Mouse (Mus musculus) left cerebral cortex, adult 9 months (tissue): ENCODE measurements around the gene Rabl6.

Experiments
- DNase-seq, 2 experiments: peaks; one replicate each; pipeline ENCODE4 v3.0.0; 2022; ENCODE audit warnings: low spot score in 2 of 2

Rabl6 gene

DNA sequence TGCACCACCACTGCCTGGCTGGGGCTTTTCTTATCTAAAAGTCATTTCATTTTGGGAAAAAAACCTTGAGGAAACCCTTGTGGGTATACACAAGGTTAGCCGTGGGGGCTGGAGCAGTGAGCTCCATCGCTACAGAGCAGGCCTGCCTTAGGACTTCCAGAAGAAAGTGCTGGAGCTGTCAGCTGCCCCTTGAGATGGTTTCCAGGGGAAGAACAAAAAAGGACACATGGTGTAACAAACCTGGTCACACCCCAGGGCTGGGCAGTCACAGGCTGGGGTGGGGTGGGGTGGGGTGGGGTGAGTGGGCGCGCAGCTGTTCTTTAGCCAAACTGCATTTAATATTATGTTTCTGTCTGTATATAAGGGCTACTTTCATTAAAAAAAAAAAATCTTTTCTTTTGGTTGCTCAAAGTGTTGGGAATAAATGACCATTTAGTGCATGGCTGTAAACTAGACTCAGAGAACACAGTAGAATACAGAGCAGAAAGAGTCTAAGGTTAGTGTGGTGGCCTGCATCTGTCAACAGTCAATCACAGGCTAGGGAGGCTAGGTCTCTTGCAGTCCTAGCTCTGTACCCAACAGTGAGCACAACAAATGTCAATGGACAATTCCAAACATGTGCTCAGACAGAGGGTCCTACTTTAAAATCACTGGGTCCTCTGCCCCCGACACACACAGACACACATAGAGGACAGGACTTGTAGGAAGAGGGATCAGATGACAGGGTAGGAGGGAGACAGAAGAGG lies 11.4 kb downstream of the Rabl6 start:
- DNase-seq, result no peak

- peak in 1 of 2 experiments; percentile 62 for DNase-seq
Observed at GRCm38 (mm10) chr2:25591863-25592262, 16.5 kb downstream of the Rabl6 start.

- no peak for DNase-seq
Observed at GRCm38 (mm10) chr2:25588227-25588907, 20.0 kb downstream of the Rabl6 start.

GRCm38 (mm10) chr2:25587290-25587689 lies 21.0 kb downstream of the Rabl6 start:
- no peak for DNase-seq

GRCm38 (mm10) chr2:25585601-25586000 lies 22.7 kb downstream of the Rabl6 start:
- DNase-seq, result no peak

GRCm38 (mm10) chr2:25584856-25585255 lies 23.5 kb downstream of the Rabl6 start:
- no peak for DNase-seq

- no peak for DNase-seq
Observed at GRCm38 (mm10) chr2:25584152-25584551, 24.2 kb downstream of the Rabl6 start.

GRCm38 (mm10) chr2:25583571-25583970 lies 24.8 kb downstream of the Rabl6 start:
- DNase-seq, result no peak

- no peak for DNase-seq
Observed at GRCm38 (mm10) chr2:25583120-25583481, 25.2 kb downstream of the Rabl6 start.

DNA sequence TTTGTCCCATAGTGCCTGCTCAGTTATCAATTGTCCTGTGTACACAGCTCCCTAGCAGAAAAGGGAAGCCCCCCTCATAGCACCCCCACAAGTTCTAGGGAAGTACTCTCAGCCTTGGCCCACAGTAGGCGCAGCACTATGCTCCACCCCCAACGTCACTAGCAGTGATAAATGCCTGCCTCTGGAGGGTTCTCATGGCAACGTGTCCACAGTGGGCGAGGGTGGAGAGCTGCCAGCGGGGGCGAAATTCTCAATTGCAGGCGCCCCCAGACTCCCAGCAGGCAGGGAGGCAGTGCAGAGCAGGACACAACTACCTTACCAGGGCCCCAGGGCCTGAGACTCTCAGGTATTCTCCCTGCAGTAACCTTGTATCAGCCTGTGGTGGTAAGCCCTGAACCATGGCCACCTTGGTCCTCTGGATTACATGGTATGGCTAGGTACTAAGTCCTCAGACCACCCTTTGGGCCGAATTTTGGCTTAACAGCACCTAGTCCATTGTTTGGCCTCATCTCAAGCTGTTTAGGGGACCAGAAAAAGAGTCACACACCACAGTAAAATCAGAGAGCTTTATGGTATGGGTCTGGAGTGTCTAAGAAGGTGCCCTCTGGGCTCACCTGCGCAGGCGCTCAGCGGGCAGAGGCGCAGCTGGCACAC lies 25.7 kb downstream of the Rabl6 start:
- DNase-seq, result peak in 1 of 2 experiments; percentile 90

DNA sequence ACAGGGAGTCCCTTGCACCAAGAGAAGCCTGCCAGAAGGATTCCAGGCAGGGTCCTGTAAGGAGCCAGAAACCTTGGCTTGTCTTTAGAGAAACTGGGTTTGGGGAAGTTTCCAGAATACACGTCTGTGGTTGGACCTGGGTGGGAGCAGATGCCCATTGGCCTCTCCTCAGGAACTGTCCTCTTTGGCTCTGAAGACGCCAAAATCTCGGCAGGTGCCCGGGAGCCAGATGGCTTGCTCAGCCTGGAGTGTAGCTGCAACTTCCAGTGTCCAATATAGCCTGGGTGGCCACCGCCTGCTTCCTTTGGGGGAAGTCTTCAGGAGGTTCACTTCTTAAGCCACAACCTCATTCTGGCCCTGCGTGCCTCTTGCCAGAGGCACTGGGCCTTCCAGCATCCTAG lies 26.4 kb downstream of the Rabl6 start:
- DNase-seq, result peak in 1 of 2 experiments; percentile 54

DNA sequence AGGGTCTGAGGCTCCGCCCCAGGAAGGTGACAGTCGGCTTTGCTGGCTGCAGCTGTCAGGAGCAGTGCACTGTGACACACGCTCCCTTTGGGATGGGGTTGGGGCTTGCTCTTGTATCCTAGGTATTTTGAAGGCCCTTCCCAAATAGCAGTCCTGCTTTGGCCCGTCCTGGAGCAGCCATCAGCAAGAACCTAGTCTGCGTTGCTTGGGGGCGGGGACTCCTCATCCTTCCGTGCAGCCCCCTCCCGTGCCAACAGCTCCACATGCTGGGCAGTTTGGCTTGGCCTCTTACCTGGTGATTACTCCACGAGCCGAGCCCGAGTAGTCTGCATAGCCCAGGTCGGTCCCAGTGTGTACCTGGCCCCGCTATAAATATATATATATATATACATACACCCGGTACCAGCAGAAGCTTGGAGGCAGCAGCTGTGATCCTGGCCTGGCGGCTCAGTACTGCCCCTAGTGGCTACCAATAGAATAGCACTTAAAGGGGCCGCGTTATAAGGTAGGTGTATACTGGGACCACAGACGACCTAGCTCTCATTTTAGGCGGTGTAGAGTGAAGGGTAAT lies 26.9 kb downstream of the Rabl6 start, which contains the start of gene Ajm1:
Gene Ajm1 (minus strand): TSS at position 464 of the 571 bp plus-strand sequence.
- DNase-seq, result peak in 1 of 2 experiments; percentile 78

DNA sequence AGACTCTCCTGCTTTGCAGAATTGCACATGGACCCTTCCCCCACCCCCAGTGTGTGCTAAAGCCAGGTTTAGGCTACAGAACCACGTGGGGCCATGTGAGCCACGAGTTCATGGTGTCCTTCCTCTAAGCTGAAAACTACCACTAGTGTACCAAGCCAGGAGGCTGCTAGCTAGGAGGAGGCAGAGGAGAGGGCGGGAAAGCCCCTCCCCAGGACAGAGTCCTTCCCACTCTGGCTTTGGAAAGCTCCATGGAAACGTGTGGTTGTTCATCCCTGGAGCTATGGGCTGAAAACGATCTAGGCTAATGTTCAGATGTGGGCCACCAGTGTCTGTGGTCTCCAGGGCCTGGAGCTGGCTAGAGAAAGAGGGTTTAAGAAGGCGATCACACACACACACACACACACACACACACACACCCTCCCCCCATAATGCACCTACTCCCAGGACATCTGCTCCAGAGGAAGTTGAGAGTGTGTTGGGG lies 27.7 kb downstream of the Rabl6 start:
- peak in 1 of 2 experiments; percentile 50 for DNase-seq

DNA sequence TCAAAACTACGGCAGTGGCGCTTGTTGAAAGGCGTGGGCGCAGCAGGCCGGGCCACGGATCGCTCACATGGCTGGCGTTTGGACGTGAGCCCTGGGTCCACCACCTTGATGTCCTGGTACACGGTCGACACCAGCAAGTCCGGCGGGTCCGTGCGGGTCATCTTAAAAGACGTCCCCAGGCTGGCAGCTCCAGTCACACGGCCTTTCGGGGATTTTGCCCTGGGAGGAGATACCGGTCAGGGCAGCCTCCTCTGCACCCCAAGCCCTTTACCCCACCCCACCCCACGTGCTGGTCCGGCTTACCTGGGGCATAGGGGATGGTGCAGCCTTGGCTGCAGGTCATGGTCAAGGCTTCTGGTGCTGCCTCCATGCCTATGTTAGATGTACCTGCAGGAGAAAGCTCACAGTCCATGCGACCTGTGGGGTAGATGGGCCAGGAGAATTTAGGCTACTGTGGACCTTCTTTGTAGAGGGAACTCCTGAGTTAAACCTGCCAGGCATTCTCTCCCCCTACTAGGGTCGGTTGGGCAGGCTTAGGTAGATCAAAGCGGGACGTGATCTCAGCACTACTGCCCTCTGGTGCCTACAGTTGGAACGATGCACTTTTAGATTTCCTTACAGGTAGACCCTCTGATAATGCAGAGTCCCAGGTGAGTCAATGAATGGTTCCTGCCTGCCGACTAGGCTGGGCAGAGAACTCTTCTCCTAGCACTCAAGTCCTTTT lies 28.4 kb downstream of the Rabl6 start:
- peak in 1 of 2 experiments; percentile 75 for DNase-seq

DNA sequence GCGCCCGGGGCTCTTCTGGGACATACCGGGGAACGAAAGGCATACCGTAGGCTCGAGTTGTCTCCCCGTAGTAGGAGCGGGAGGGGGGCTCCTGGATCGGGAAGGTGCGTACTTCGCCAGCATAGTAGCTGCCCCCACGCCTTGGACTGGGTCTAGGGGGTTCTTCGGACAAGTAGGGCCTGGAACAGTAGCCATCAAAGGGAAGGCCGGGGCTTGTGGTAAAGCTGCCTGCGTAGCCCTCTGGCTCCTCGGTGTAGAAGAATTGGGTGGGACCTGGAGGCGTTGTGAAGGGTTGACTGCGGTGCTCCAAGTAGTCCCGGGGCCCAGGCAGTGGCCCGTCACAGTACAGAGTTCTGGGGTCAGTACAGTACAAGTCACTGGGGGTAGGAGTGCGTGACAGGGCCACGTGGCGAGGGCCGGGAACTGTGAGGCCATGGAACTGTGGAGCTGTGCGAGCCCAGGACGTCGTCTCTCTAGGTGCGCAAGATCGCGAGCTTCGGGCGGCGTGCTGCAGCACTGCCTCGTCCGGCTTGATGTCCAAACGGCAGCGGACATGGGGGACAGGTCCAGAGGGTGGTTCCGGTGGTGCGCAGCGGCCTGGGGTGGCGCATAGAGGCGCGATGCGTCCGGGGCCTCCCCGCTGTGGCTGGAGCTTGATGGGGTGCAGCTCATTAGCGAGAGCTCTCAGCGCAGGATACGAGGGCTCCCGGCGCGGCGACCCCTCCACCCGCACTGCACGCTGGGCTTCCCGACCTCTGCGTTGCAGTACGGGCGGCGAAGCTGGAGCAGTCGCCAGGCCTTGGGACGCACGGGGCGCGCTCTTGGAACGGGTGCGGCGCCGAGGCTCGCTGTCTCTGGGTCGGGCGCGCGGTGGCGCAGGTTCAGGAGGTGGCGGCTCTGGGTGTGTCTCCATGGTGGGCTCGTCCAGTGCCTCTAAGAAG lies 29.3 kb downstream of the Rabl6 start:
- no peak for DNase-seq

DNA sequence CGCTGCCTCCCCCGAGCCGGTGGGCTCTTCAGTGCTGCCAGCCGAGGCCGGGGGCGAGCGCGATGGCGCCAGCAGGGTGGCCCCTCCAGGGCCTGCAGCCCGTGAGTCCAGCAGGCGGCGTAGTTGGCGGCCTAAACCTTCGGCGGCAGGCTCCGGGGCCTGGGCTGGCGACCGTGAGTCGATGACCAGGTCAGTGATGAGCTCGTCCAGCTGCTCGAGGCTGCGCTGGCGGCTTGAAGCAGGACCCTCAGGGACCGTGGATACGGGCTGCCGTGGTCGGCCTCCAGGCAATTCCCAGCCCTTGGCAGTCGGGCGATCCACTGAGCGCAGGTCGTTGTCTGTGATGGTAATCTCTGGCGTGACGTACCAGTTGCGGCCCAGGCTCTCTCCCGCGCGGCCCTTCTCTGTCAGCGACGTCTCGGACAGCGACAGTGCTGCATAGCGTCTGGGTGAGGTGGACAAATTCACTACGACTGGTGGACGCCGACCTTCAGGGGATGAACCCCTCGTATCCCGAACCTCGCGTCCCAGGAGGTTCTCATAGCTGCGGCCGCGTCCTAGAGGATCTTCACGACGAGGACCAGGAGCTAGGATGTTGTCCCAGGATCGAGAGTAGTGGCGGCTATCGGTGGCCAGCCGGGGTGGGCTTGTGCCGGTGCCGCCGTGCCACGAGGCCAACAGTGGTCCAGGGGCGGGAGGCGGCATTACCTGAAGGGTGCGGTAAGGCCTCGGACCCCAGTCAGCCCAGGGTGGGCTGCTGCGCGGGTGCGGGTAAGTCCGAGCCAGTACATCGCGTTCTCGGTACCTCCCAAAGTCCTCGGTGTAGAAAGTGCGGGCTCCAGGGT lies 30.1 kb downstream of the Rabl6 start:
- DNase-seq, result no peak

DNA sequence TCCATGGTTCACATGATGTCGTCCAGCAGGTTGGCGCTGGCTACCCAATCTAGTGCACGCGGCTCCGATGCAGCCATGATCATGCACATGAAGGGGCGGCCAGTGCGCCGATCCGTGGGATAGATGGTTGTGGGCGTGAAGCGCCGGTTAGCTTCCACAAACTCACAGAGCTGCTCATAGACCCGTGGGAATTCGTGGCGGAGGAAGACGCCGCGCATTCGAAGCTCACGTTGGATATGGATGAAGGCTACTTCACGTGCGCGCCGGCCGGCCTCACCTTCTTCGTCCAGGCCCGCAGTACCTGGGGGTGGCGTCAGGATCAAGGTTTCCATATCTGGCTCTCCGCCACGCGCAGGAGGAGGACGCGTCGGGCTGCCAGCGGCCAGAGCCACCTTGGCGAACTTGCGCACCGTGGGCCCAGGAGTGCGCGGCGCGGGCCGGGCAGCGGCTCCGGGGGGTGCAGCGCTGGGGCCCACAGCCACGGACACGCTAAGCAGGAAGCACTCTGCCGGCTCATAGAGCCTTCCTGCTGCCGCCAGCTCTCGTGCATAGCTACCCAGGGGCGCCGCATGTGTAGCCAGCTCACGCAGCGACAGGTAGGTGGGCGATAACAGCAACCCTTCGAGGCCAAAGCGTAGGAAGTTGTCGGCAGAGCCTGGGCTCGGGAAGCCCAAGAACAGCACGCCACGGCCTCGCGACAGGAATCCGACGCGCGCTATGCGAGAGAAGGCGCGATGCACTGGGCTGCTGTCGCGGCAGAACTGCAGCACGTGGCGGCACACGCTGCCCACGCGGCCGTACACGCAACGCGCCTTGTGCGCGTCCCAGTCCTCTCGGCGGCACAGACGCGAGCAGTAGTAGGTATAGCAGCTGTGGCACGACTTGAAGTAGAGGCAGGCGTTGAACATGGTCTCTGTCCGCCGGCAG lies 31.1 kb downstream of the Rabl6 start:
- DNase-seq, result no peak
